Mouse (Mus musculus): ENCODE measurements at regions not wholly inside any gene's neighbourhood (a gene's known extent, or its start where the extent isn't known, plus 50 kb on each side); places are given as distances from the start of the nearest gene placed in this dataset.

DNA sequence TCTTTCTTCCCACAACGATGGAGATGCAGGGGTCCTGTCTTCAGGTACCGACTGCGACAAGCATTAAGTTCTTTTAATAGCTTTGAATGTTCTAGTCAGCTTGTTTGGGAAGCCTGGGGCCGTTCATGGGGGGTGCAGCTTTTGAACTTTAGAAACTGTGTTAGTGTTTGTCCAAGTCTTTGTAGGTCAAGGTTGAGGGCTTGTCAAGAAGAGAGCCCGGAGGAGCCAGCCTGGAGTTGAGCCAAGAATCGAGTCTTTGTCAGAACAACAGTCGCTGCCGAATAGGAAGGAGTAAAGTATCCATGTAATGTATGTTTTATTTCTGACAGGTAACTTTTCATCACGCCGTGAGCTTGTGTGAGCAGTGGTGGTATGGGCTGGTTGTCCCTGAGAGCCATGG is 75.0 kb upstream of the Ccn6 start:
- no peak for TF ChIP-seq CTCF (IDR thresholded peaks at IDR 0.05; ENCODE audit: extremely low read depth, insufficient read length, insufficient replicate concordance, low read depth, low read length)
- no peak for TF ChIP-seq POLR2A (IDR thresholded peaks at IDR 0.05; ENCODE audit: low read depth, low read length)

Data from small intestine, adult 2 months (tissue).